Mouse (Mus musculus) MN1 (cell line): ENCODE results near the gene Kcnn3.
A peak's percentile ranks its signal among the peaks of the same experiment; 100 is the strongest.

Source experiments
- DNase-seq: peaks from one replicate; pipeline ENCODE4 v3.0.0-alpha.2; 2016; ENCODE audit warnings: low spot score

The Kcnn3 gene

DNA sequence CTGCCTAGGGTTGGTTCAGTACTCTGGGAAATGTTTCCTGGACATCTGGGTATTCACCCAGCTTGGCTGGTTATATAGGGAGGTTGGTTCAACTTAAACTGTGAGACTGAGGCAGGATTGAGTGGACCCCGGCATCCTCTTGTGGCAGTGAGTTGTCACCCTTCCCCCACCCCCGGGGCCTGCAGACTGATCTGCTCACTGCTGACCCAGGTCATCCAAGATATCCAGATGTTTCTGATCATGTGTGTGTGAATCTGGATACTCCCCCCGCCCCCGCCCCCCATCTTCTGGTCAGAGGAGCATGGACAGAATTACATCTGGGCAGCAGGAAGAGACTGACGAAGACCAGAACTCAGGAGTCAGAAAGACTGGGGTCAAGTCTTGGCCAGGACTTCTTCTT is 45.4 kb downstream of the Kcnn3 start:
- DNase-seq, result peak; percentile 14

DNA sequence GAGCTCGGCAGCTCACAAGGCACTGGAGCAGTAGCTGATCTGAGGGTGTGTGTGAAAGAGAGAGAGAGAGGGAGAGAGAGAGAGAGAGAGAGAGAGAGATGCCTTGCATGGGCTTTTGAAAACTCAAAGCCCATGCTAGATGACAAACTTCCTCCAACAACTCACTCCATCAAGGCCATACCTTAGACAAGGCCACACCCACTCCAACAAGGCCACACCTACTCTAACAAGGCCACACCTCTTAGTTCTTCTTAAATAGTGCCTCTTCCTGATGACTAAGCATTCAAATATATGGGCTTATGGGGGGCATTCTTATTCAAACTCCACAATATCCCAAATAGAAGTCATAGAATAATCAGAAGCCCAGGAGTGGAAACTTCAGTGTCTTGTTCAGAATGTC is 49.1 kb downstream of the Kcnn3 start:
- no peak for DNase-seq

DNA sequence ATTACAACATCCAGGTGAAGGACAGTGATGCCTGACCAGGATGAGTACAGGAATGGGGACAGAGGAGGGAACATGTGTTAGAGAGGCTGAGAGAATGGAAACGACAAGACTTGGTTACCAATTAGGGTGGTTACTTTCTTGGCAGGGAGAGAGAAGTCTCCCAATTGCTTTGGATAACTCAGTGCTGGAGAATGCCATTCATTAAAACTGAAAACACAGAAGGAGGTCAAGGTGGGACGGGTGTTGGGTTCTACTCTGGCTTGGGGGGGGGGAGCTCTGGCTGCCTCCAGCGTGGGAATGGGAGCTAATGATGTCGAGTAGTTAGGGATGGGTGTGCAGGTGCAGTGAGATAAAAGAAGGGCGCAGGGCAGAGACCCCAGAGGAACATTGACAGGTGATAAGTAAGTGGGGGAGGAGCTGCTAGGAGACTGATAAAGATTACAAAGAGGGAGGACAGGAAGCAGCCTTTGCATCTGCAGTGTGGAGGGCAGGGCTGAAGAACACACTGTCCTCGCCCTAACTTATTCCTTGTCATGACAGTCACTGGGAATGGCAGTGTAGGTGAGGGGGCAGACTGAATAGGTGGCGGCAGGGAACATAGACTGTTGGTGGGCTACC is 49.9 kb downstream of the Kcnn3 start:
- no peak for DNase-seq

DNA sequence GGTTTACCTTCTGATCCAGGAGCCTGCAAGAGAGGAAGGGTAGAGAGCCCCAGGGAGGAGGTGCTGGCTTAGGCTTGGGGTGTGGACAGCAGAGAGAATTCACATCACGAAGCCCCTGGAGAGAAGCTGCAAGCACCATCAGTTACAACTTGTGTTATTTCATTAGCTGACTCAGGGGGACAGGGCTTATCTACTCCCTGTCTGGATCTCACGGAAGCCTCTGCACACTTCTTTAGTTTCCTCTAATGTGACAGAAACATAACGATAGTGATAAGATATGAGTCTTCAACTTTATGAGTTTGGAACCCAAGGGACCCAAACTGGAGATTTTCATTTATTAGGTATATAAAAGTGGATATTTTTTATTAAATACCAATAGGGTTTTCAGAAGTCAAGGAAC is 50.4 kb downstream of the Kcnn3 start:
- DNase-seq, result no peak

DNA sequence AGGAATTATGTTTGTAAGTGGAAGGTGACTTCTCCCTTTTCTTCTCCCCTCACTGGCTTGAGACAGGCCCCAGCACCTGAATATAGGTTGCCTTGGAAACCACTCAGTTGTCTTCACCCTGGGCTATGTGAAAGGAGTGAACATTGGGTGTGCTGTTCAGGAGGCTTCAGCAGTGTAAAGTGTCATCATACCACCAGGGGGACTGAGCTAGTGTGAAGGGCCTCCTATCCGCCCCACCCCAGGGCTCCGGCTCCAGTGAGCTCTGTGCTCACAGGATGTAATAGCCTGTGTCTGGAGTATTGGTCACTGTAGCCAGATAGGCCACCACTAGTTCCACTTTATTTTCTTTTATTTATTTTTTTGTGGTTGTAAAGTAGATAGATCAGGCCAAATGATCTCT is 54.3 kb downstream of the Kcnn3 start:
- peak; percentile 47 for DNase-seq

DNA sequence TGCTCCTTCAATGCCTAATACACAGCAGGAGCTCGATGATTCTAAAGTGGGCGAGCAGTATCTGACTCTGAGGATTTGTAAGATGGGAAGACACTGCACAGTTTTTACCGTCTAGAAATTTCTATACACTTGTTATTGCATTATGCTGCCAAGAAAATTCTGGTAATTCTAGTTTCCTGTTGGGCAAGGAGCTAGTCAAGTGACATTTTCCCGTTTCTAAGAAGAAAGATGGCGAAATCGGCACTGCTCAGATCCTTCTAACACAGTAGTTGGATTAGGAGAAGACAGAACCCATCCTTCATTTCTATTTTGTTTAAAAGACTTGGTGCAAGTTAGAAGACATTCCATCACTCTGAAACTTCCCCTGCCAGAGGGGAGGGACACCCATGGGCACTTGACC is 56.4 kb downstream of the Kcnn3 start:
- no peak for DNase-seq

DNA sequence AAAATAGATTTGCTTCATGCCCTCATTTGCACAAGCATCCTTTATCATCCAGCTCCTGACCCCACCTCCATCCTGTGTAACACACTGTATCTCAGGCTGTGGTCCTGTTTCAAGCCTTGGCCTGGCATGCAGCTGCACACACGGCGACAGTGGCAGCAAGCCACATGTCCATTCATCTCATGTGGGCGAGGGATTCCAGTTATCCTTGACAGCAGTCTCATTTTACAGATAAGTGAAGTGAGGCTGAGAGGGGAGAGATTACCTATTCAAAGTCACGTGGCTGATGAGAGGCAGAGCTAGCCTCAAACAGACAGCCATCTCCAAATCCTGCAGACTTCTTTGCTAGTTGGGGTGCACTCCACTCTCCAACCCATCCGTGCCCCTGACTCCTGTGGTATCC is 57.2 kb downstream of the Kcnn3 start:
- no peak for DNase-seq

DNA sequence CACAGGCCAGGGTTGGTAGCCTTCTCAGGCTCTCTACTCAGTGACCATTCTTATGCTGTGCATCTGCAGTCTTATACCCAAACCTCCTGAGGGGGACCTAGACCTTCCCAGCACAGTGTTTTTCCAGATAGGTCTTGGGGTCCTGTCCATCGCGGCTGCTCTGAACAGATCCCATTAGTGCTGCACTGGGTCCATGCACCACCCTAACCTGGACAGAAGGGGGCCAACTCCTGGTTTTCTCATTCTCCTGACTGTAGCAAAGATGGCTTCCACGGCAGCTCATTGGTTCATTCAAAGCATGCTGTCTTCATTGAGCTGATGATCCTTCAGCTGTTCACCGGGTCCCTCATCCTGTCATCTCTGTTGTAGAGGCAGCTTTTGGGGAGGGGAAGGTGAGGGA is 58.1 kb downstream of the Kcnn3 start:
- no peak for DNase-seq

DNA sequence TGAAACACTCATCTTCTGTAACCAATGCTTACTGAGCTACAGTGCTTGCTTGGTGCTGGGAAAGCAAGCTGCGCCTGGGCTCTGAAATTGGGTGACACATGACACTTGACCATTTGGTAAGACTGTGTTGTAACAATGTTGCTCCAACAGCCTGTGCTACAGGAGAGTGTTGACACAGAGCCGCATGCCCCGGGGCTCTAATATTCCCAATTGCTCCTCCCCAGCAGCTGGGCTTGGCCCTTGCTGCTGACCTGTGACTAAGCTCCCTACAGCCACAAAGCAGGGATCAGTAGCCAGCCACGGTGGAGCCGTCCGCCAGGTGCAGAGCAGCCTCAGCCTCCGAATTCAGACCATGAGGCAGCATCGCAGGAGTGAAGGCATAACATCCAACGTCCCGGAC is 58.8 kb downstream of the Kcnn3 start:
- DNase-seq, result no peak

DNA sequence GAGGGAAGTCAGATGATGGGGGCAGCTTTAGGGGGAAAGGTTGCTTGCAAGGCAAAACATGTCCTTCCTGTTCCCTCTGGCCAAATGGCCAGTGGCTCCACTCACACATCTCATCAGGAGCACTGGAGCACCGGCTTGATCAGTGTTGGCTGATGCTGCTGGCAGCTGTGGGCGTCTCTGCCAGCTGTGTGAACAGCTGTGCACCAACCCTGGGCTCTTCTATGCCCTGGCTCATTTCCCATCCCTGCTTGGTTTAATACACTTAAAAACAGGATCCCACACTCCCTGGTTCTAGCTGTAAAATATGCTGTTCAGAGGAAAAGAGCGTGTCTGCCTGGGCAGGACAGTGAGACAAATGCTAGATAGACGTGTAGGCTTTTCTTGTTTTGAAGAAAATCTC is 64.3 kb downstream of the Kcnn3 start:
- no peak for DNase-seq

DNA sequence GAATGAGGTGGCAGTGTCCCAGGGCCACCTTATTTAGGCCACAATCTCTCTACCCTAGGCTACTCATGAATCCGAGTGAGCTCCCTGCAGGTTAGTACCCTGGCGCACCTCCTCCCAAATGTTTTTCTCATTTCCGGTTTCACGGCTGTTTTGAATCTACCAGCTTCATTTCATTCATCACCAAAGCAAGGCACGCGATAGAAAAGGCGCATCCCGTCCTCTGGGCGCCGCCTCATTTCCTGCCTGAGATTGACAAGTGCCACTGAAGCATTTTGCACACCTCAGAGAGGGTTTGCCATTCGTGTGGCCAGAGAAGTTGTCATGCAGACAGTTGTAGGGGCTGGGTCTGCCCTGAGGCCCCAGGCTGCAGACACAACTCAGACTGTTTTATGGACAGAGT is 68.5 kb downstream of the Kcnn3 start:
- no peak for DNase-seq

DNA sequence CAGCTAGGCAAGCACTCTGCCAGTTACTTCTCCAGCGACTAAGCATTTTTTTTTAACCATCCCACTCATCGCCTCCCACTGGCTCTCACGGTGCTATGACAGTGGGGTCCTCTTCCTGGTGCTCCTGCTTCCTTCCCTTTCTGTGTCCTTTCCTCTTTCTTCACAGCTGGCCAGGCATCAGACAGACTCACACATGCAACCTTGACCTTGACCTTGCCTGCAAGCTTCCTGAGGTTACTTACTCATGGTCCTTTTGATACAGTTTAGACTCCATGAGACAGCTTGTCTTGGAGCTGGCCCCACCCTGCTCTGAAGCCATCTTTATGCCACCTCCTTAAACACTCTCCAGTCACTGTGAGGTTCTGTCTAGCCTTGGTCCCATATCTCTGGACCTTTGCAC is 69.4 kb downstream of the Kcnn3 start:
- no peak for DNase-seq

DNA sequence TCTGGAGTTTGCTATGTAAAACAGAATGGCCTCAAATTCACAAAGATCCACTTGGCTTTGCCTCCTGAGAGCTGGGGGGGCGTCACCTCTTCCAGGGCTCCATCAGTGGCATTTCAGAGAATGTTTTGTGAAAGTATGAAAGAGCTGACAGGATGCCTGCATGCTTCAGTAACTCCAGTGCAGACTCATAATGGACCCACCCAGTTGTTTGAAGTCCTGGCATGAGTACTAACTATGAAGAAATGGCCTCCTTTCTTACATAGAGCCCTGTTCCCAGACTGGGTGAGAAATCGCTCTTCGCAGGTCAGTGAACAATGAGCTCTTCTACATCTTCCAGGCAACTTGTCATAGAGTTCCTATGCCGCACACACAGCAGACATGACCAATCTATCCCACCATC is 70.4 kb downstream of the Kcnn3 start:
- DNase-seq, result no peak

DNA sequence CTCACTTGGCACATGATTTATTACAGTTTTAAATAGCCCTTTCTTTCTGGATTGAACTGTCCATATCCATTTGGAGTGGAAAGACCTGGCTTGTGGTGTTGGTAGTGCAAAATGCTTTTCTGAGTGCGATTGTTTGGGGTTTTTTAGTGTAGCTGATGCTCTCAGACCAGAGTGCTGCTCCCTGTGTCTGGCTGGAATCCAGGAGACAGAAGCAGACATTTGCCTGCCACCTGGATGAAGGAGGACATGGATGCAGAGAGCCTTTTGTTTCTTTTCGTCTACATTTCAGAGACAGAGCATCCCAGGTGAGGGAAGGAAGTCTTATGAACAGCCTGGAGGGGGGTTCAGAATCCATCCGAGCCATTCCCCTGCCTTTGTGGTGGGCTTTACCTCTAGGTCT is 71.5 kb downstream of the Kcnn3 start:
- peak; percentile 22 for DNase-seq

DNA sequence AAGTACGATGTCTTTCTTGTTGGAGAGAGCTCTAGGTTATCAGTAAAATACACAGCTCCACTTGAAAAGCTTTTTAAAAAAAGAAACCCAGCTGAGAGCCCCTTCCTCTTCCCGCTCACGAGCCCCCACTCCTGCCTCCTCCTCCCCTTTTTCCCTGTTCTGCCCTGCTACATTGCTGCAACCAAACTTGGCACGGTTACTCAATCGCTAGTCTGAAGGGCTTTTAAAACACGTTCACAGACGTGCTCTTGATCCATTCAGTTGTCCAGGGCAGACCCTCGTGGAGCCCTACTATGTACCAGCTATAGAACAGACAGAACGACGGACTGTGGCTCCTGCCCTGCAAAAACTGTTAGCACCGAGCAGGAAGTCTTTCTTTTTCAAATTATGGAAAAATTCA is 72.8 kb downstream of the Kcnn3 start:
- no peak for DNase-seq

DNA sequence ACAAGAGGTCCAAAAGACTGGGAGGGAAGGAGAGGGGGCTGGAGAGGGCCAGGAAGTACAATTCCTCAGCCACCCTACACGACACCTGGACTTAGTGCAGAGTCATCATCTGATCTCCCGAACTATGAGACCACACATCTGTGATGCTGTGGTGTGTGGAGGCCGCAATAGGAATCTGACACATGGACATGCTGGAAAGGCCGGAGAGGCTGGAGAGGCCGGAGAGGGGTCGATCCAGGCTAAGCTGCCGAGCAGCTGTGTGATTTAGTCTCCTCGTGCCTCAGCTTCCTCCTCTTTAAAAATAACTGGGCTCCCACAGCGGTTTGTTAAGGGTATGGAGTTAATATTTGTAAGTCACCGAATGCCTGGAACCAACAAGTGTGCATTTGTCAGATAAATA is 73.6 kb downstream of the Kcnn3 start:
- DNase-seq, result no peak

DNA sequence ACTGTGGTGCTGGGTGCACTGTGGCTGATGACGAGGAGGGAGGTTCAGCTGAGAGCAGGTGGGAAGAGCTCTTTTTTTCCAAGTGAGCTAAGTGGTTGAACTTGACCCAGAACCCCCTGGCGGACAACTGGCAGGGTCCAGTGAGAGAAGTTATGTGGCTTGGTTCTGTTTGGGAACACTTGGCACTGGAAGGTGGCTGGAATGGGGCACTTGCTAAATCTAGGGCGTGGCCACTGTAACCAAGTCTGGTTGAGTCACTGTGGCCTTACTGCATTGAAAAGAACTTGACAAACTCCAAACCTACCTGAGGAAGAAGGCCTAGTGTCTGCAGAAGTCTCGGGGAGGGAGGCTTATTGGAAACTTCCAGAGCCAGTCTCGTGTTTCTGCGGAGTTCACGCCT is 78.4 kb downstream of the Kcnn3 start:
- no peak for DNase-seq

DNA sequence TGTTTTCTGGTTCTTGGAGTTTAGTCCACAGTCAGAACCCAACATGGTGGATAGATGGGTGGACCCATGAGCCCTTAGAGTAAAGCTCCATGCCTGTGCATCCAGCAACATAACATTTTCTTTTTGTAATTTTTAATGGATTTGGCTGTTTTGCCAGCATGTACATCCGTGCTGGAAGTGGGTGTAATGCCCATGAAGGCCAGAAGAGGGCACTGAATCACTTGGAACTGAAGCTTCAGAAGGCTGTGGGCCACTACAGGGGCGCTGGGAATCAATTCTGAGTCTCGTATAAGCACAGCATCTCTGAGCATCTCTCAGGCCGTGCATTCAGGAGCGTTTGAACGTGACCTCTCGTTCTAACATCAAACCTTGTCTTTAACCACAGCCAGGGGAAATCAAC is 79.0 kb downstream of the Kcnn3 start:
- DNase-seq, result no peak

DNA sequence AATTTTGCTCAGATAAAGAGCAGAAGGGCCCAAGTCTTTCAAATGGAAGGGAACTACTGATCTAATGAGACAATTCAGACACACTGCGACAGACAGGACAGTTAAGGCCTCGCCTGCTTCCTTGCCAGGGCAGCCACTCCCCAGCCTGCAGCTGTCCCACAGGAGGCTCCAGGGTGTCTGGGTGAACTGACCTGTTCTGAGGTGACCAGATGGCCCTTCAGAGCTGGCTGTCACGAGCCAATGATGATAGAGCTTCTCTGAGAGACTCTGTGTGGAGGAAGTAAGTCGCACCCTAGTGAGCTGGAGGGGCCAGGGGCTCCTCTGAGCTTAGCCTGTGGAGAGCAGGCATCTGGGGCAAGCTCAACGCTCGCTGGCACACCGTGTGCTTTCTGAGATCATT is 81.1 kb downstream of the Kcnn3 start:
- DNase-seq, result peak; percentile 73

DNA sequence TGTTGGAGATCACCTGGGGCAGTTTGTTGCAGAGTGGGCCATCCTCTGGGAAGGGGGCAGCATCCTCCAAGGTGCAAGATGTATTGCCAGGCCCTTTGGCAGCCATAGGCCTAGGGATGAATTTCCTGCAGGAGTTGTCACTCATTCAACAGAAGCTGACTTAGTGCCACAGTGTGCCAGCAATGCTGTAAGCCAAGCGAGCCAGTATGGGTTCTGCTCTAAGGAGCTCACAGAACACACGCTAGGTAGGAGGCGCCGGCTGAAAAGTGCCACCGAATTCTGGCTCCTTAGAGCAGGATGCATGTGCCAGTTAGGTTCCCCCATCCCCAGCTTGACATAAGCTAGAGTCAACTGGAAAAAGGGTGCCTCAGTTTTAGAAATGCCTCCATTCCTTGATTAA is 83.3 kb downstream of the Kcnn3 start:
- DNase-seq, result no peak

DNA sequence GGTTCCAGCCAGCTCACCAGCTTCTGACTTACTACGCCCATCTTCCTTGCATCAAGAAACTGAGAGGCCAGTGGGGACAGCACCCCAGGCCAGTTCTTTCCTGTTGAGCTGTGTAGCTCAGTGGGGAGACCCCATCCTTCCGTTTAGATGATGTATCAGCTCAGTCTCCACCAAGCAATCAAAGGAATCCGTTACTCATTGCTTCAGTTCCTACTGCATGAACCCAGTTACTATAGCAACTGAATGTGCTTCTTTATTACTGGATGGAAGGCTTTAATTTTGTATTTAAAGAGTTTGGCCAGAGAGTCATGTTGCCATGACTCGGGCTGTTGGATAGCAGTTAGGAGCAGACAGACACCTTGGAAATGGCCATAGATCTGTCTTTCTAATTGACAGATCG is 85.3 kb downstream of the Kcnn3 start:
- DNase-seq, result no peak

DNA sequence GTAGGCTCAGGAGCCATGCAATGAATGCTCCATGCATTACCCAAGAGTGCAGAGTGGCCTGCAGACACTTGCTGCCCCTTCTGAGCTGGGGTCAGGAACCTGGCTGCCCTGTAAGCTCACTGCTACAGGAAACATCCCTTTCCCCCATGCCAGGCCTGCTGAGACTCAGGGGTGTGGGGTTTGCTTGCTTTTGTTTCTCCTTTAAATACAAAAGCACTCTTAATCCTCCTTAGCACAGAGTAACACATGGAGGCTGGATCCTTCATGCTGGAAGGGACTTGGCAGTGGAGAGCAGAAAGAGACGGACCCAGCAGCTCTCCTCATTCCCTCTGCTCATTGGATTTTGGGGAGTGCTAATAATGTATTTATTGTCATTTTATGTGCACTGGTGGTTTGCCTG is 87.4 kb downstream of the Kcnn3 start:
- no peak for DNase-seq

DNA sequence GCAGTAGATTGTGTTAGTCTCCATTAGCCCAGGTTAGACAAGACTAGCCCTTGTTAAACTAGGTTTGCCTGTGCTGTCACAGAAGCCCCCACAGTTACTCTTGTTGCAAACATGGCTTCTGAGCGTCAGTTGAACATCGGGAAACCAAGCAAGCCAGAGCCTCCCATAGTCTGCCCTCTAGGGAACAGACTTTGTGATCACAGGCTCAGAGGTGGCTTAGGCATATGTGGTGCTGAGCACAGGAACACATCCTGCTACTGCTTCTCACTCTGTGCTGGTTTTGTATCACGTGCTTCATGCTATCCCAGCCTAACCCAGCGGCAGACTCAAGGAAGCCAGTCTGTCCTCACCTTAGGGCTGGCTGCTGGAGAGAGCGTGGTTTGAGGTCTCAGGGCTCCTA is 92.1 kb downstream of the Kcnn3 start:
- DNase-seq, result no peak

DNA sequence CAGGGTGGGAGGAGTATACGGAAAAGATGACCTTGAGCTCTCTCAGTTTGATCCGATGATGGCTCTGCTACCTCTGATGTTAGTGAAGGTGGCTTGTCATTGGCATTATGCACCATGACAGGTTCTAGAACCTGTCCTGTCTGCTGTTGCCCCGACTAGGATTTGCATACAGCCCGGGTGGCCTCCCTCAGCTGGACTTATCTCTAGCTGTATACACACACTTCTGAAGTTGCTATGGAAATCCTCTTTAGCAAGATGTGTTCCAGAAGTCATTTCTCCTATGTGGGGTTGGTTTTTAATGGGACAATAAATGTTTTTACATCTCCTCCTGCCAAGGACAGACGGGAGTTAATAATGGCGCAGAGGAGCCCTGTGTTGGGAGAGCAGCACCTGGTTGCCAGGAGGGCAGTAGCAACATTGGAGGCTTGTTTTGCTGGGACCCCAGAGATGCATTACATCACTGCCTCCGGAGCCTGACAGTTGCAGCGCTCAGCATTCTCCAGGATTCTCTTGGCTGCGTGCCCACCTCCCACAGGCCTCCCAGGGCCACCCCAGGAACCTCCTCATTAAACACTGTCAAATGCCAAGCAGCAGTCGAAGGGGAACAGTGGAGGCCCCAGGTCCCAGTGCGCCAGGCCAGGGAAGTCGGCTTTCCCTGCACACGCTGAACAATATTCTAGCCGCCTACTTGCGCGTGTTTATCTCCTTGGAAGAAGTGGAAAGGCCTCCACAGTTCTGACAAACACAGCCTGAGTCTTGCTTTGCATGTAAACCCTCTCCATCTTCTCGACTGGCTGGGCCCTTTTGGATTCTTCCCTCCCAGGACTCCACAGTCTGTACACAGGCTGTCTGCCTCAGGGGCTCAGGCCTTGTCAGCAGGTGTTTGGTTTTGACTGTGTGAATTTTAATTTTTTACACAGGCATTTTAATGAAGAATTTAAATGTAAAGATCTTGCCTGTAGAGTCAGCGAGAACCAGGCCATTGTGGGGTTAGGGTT is 93.9 kb downstream of the Kcnn3 start:
- DNase-seq, result peak; percentile 83
